Mouse (Mus musculus) left cerebral cortex, adult 18-20 months (tissue): ENCODE measurements around the gene Oas3. TPM values are rescaled to one million over a fixed set of nuclear protein-coding genes. Genes with fewer than 3 reads are reported as not detected.

ENCODE experiments used
- DNase-seq, 2 experiments: peaks; one replicate each; pipeline ENCODE4 v3.0.0; 2021 to 2022; ENCODE audit warnings: low spot score in 2 of 2, mixed read lengths in 1 of 2
- total RNA-seq, 2 experiments: library from RNA; stranded (reverse); gene quantifications; 2 replicates each; pipeline ENCODE4 v1.2.3; 2021

Oas3 gene
- total RNA-seq, 2 experiments from 2014 or later, result not detected

DNA sequence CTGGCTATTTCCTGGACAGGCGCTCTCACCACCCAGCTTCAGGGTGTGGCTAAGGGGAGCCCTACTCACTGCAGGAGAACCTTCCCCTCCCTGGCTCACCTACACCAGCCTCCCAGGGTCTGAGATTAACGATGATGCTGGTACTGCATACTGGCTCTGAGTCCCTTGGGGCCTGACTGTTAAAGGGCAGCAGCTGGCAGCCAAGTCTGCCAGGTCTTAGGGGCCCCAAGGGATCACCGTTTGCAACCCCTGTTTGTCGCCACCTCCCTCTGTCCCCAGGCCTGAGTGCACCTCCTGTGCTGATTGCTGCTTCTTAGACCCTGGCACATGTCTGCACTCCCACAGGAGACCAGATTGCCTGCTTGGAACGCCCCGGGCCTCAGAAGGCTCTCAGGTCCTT, 73.0 kb downstream of the Oas3 start:
- DNase-seq, result no peak

DNA sequence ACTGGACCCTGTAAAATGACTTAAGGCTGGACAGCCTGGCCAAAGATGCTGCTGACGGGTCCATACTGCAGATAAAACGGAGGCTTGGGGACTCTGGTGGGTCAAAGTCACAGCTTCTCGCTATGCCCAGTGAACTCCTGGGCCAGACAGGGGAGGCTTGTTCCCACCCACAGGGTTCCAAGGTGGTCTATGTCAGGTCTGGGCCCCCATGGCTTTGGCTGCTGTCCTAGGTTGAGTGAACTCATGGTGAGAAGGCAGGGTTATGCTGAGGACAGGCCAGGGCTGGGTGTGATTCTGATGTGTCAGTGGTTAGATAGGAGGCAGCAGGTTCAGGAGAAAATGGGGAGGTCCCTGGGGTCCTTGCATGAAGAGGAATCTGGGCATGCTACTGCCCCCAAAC, 73.8 kb downstream of the Oas3 start:
- DNase-seq, result no peak

Other genes starting within 250 kb of the Oas3 start
- gene Tpcn1, start 189.0 kb downstream of the Oas3 start, total RNA-seq, result 10 to 100 TPM; 34.9 to 35.8 TPM
- gene Iqcd, start 188.6 kb downstream of the Oas3 start, total RNA-seq, result 1 to 10 TPM in 1 of 2 experiments, under 1 TPM in 1; 0.70 to 1.3 TPM
- 10 to 100 TPM; 28.7 to 31.0 TPM for gene Rita1, start 165.1 kb downstream of the Oas3 start, total RNA-seq
- 10 to 100 TPM; 34.0 to 41.6 TPM for gene Ddx54, start 164.9 kb downstream of the Oas3 start, total RNA-seq
- not detected for gene Cfap73, start 143.4 kb downstream of the Oas3 start, total RNA-seq
- gene Rasal1, start 128.8 kb downstream of the Oas3 start, total RNA-seq, result 10 to 100 TPM; 70.5 to 83.0 TPM
- 10 to 100 TPM; 73.1 to 78.8 TPM for gene Dtx1, start 65.7 kb downstream of the Oas3 start, total RNA-seq
- under 1 TPM in 1 of 2 experiments, not detected in 1; 0.26 TPM for gene Oas2, start 27.8 kb downstream of the Oas3 start, total RNA-seq
- not detected for gene Oas1e, start 17.9 kb upstream of the Oas3 start, total RNA-seq
- under 1 TPM; 0.56 to 0.80 TPM for gene Oas1c, start 34.9 kb upstream of the Oas3 start, total RNA-seq
- gene Oas1f, start 69.7 kb upstream of the Oas3 start, total RNA-seq, result not detected
- gene Oas1h, start 83.8 kb upstream of the Oas3 start, total RNA-seq, result not detected
- not detected for gene Oas1g, start 110.0 kb upstream of the Oas3 start, total RNA-seq
- gene Oas1a, start 129.9 kb upstream of the Oas3 start, total RNA-seq, result under 1 TPM; 0.19 to 0.23 TPM
- not detected for gene Oas1d, start 136.9 kb upstream of the Oas3 start, total RNA-seq
- gene Rph3a, start 232.4 kb upstream of the Oas3 start, total RNA-seq, result 100 to 1,000 TPM; 309 to 328 TPM